Mouse (Mus musculus) limb, embryonic 14.5 days (tissue): ENCODE data around the gene Gnat1. TPM values are rescaled to one million over a fixed set of nuclear protein-coding genes. Genes with fewer than 3 reads are reported as not detected.
A peak's percentile ranks its signal among the peaks of the same experiment; 100 is the strongest.

Experiments
- ATAC-seq: fragments of 200-750 bp; cut with Nextera tagmentation; 2 replicates; pipeline ENCODE4 v1.8.0; 2017; ENCODE audit warnings: low read depth, moderate number of reproducible peaks, moderate TSS enrichment; ENCODE audit not compliant: low FRiP score
- DNase-seq: peaks from one replicate; pipeline ENCODE4 v3.0.0-alpha.2; 2015; ENCODE audit warnings: low spot score
- H3K27ac ChIP-seq: fragments of 300-500 bp; sonication (generic); replicated peaks from 2 replicates; pipeline ENCODE4 v1.5.1; 2014; ENCODE audit warnings: low read depth, mild to moderate bottlenecking, low read length, moderate library complexity, mixed read lengths
- H3K27me3 ChIP-seq: fragments of 300-500 bp; sonication (generic); 2 replicates; pipeline ENCODE4 v1.6.1; 2014; ENCODE audit warnings: low read length, mixed read lengths; ENCODE audit not compliant: control insufficient read depth, insufficient read depth
- H3K36me3 ChIP-seq: fragments of 300-500 bp; sonication (generic); 2 replicates; pipeline ENCODE4 v1.6.1; 2014; ENCODE audit warnings: mild to moderate bottlenecking, low read length, moderate library complexity, mixed read lengths; ENCODE audit not compliant: control insufficient read depth, insufficient read depth
- H3K4me1 ChIP-seq: fragments of 300-500 bp; sonication (generic); 2 replicates; pipeline ENCODE4 v1.6.1; 2014; ENCODE audit warnings: antibody characterized with exemption, low read length, mixed read lengths; ENCODE audit not compliant: control insufficient read depth, insufficient read depth
- H3K4me2 ChIP-seq: fragments of 300-500 bp; sonication (generic); replicated peaks from 2 replicates; pipeline ENCODE4 v1.6.1; 2014; ENCODE audit warnings: low read depth, mild to moderate bottlenecking, low read length, moderate library complexity; ENCODE audit not compliant: severe bottlenecking
- H3K4me3 ChIP-seq: fragments of 300-500 bp; sonication (generic); replicated peaks from 2 replicates; pipeline ENCODE4 v1.5.1; 2014; ENCODE audit warnings: low read length
- H3K9ac ChIP-seq: fragments of 300-500 bp; sonication (generic); 2 replicates; pipeline ENCODE4 v1.6.1; 2014; ENCODE audit warnings: mild to moderate bottlenecking, low read depth, low read length, moderate library complexity; ENCODE audit not compliant: severe bottlenecking
- H3K9me3 ChIP-seq: fragments of 300-500 bp; sonication (generic); 2 replicates; pipeline ENCODE4 v1.6.1; 2016; ENCODE audit warnings: low read length; ENCODE audit not compliant: control insufficient read depth
- POLR2A ChIP-seq: fragments of 200-500 bp; IDR thresholded peaks from 2 replicates; pipeline ENCODE4 v1.8.0; 2012; ENCODE audit warnings: inconsistent platforms, mild to moderate bottlenecking, moderate library complexity, borderline replicate concordance; ENCODE audit not compliant: insufficient read depth, insufficient read length; ENCODE audit errors: extremely low read depth
- WGBS: fragments of 180-500 bp; shearing (Covaris S2); extraction: QIAGEN DNeasy Blood & Tissue Kit; methylation state at CpG from one replicate; pipeline ENCODE4 v1.1.7; 2014; 5-methylcytosine and 5-hydroxymethylcytosine counted together
- polyA plus RNA-seq, 2 experiments: library from polyadenylated mRNA; depleted of rRNA in 1 of 2; stranded (reverse) in 1 of 2; unstranded in 1 of 2; fragments of >200 nt; fragmentation: Nextera tagmentation in 1 of 2; extraction: Ambion mirVana in 1 of 2; gene quantifications; 2 replicates each; pipeline versions ENCODE4 v1.2.1 to v1.2.3; 2012 to 2014

The Gnat1 gene
- polyA plus RNA-seq, 2 experiments: 0.28 to 0.55 TPM

DNA sequence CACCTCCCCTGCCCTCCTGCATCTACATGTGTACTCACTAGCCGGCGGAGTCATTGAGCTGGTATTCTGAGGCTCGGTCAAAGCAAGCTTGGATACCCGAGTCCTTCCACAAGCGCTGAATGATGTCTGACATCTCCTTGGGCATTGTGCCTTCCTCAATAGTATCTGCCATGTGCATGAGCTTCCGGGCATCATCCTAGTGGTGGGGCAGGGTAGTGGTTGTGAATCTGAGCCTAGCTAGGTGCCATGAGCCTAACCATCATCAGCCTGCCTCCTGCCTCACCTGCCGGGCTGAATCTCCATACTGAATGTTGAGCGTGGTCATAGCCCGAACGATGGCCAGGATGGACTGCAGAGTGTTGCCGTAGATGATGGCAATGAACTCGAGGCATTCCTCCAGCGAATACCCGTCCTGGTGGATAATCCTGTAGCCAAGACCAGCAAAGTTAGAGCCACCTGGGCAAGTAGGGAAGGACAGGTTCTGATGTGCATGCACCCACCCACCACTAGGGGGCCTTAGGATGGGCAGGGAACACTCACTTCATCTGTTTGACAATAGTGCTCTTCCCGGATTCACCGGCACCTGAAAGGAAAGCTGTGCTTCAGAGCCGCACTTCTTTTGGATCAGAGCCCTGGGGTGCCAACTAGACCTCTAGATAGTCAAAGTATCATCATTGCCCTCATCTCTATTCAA, 2.3 kb downstream of the Gnat1 start:
- Histone ChIP-seq H3K4me2 (no peak overlapping the region), H3K4me3 (no peak overlapping the region; the same call in 1 of the 2 replicates), H3K27me3 (peaks cover 28% of the 10 kb centered on the region), H3K9ac (no peak overlapping the region), H3K9me3 (no peaks in the 10 kb centered on the region), H3K36me3 (peaks cover 9% of the 10 kb centered on the region), H3K4me1 (peaks cover 4% of the 10 kb centered on the region; the same call in 1 of the 2 replicates), H3K27ac (no peak overlapping the region)
- no peak for ATAC-seq
- no peak for DNase-seq
- no peak for TF ChIP-seq POLR2A
- 21% methylated on average over 17 of the region's 17 CpGs for WGBS

DNA sequence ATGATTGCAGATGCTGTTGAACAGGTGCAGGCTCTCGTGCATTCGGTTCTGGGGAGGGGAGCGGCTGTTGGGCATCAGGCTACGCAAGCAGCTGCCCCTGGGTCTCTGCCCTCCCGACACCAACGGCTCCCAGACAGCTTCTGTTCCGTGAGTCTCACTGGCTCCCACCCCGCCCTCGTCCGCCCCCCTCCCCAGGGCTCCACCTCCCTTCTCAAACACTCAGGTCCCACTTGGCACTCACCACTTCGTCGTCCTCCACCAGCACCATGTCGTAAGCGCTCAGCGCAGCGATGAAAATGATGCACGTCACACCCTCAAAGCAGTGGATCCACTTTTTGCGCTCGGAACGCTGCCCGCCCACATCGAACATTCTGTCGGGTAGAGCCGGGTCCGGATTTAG, 3.2 kb downstream of the Gnat1 start:
- H3K4me1 ChIP-seq: peaks cover 4% of the 10 kb centered on the region; the same call in 1 of the 2 replicates
- H3K27ac ChIP-seq: no peak overlapping the region
- peak overlapping the region; percentile 8; the same call in 1 of the 2 replicates for H3K9ac ChIP-seq
- peaks cover 28% of the 10 kb centered on the region for H3K27me3 ChIP-seq
- H3K9me3 ChIP-seq: no peaks in the 10 kb centered on the region
- 2% methylated on average over 25 of the region's 25 CpGs for WGBS
- TF ChIP-seq POLR2A: no peak
- peak overlapping the region; percentile 35 for H3K4me3 ChIP-seq
- ATAC-seq (peak; percentile 13; the same call in 1 of the 2 replicates), DNase-seq (no peak)
- H3K4me2 ChIP-seq: peak overlapping the region; percentile 56
- 0 out of 2 replicates have a peak, but pooled peaks cover under 1% of the 10 kb centered on the region for H3K36me3 ChIP-seq

DNA sequence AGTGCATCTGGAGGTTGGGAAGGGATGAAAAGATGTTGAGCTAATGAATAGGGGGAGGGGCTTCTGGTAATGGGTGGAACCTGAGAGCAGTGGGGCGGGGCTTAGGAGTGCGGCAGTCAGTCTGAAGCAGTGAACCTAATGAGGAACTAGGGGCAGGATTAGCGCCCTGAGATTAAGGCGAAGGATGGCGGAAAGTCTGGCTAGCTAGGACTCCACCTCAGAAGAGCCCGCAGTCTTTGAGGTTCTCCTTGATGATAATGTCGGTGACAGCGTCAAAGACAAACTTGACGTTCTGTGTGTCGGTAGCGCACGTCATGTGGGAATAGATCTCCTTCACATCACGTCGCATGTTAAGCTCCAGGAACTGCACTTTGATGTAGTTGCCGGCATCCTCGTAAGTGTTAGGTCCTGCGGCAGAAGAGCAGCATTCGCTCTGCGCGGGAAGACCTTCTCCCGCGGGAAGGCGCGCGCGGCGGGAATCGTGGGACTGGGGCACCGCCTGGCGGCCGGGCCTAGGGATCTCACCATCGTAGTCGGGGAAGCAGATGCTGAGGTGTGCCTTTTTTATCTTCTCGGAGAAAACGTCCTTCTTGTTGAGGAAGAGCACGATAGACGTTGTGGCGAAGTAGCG, 3.7 kb downstream of the Gnat1 start:
- Histone ChIP-seq H3K36me3 (no peaks in the 10 kb centered on the region), H3K4me3 (peak overlapping the region; percentile 35), H3K9ac (peak overlapping the region; percentile 34; the same call in 1 of the 2 replicates), H3K27me3 (peaks cover 28% of the 10 kb centered on the region), H3K27ac (no peak overlapping the region), H3K4me2 (peak overlapping the region; percentile 56), H3K4me1 (peaks cover 4% of the 10 kb centered on the region; the same call in 1 of the 2 replicates), H3K9me3 (no peaks in the 10 kb centered on the region)
- DNase-seq: peak; percentile 56
- under 1% methylated on average over 39 of the region's 39 CpGs for WGBS
- TF ChIP-seq POLR2A: no peak
- ATAC-seq: peak; percentile 51

DNA sequence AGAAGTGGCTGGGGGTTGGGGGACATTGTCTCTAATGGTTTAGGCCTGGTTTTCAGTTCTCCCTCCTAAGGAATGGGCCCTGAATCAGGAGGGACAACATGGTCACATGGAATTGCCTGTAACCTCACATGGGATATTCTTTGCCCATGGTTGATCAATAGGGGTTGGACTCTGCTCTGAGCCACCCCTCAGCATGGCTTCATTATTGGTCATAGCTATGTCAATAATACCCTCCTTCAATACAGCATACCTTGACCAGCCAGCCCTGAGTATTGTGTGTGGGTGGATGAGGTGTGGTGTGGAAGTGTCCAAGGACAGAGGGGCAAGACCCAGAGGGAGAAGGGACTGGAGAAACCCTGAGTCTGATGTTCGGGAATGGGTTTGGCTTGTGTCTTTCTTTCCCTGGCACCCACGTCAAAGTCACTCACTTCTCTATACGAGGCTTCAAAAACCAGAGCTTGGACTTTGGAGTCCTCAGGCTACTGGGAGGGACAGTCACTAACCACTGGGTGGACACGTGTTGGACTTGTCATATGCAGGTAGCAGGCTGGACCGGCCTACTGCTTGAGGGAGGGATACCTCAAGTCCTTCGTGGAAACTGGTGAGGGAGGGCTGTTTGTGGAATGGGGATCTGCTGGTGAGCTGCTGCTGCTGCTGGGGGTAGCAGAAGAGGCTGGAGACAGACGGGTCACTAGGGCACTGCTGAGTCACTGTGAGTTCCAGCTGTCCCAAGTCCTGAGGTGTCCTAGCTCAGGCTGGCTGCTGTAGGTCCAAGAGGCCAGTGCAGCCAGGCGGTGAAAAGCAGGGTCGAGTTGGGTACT, 4.7 kb downstream of the Gnat1 start:
- no peak for TF ChIP-seq POLR2A
- 64% methylated on average over 9 of the region's 9 CpGs for whole genome bisulfite sequencing

DNA sequence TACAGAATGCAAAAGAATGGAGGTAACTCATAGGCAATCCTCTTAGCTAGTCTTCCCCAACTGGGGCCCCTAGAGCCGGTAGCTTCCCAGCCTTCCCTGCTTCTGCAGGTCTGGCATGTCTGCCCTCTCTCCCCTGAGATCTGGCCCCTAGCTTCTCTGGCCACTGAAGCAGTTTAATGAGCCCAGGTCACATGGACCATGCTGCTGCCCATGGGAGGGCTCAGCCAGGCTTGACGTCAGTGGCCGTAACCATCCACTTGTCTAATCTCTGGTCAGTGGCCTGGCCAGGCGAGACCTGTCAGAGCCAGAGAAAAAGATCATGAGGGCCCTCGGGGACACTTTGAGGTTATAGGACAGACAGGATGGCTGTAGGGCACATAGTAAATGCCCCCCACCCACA, 9.3 kb downstream of the Gnat1 start:
- H3K4me2 ChIP-seq: no peak overlapping the region
- no peak overlapping the region for H3K27ac ChIP-seq
- H3K9me3 ChIP-seq: no peaks in the 10 kb centered on the region
- H3K27me3 ChIP-seq: peaks cover 7% of the 10 kb centered on the region
- ATAC-seq: no peak
- H3K36me3 ChIP-seq: no peaks in the 10 kb centered on the region
- no peak for DNase-seq
- 49% methylated on average over 5 of the region's 5 CpGs for WGBS
- H3K4me1 ChIP-seq: peaks cover 8% of the 10 kb centered on the region
- no peak overlapping the region for H3K9ac ChIP-seq
- no peak overlapping the region for H3K4me3 ChIP-seq
- no peak for TF ChIP-seq POLR2A

More for the DNA sequence above, 4.7 kb downstream of the Gnat1 start:
- H3K4me2 ChIP-seq: no peak overlapping the region
- H3K27ac ChIP-seq: no peak overlapping the region
- H3K27me3 ChIP-seq: peaks cover 28% of the 10 kb centered on the region
- H3K4me3 ChIP-seq: no peak overlapping the region
- no peak for ATAC-seq
- H3K36me3 ChIP-seq: no peaks in the 10 kb centered on the region
- no peak overlapping the region for H3K9ac ChIP-seq
- no peaks in the 10 kb centered on the region for H3K9me3 ChIP-seq
- DNase-seq: no peak
- H3K4me1 ChIP-seq: peaks cover 4% of the 10 kb centered on the region; the same call in 1 of the 2 replicates
